Mouse (Mus musculus) liver, adult 2 months (tissue): ENCODE measurements around the gene Saysd1. TPM values are rescaled to one million over a fixed set of nuclear protein-coding genes. Genes with fewer than 3 reads are reported as not detected.

Experiments used
- DNase-seq: peaks from one replicate; pipeline ENCODE4 v3.0.0-alpha.2; 2011; ENCODE audit warnings: low read depth, low spot score; ENCODE audit errors: extremely low read depth
- H3K27ac ChIP-seq: fragments of 200-500 bp; replicated peaks from 2 replicates; pipeline ENCODE4 v1.5.1; 2012; ENCODE audit warnings: low read depth, mild to moderate bottlenecking, control low read depth, inconsistent platforms, low read length; ENCODE audit not compliant: insufficient read depth
- H3K27me3 ChIP-seq: fragments of 200-500 bp; 2 replicates; pipeline ENCODE4 v1.6.1; 2012; ENCODE audit warnings: mild to moderate bottlenecking, moderate library complexity, low read length, inconsistent platforms; ENCODE audit not compliant: control insufficient read depth, insufficient read depth
- H3K36me3 ChIP-seq: fragments of 200-500 bp; 2 replicates; pipeline ENCODE4 v1.6.1; 2012; ENCODE audit warnings: low read length, inconsistent platforms; ENCODE audit not compliant: control insufficient read depth, insufficient read depth
- H3K4me1 ChIP-seq: fragments of 200-500 bp; 2 replicates; pipeline ENCODE4 v1.6.1; 2011; ENCODE audit warnings: low read length; ENCODE audit not compliant: control insufficient read depth, insufficient read depth
- H3K4me3 ChIP-seq: fragments of 200-500 bp; 2 replicates; pipeline ENCODE4 v1.5.1; 2011; ENCODE audit warnings: low read depth, mild to moderate bottlenecking, control low read depth, low read length, moderate library complexity; ENCODE audit not compliant: insufficient read depth
- H3K79me2 ChIP-seq: fragments of 200-500 bp; 2 replicates; pipeline ENCODE4 v1.6.1; 2012; ENCODE audit warnings: inconsistent platforms, mild to moderate bottlenecking, low read length, moderate library complexity; ENCODE audit not compliant: control insufficient read depth, insufficient read depth
- H3K9ac ChIP-seq: fragments of 200-500 bp; 2 replicates; pipeline ENCODE4 v1.6.1; 2012; ENCODE audit warnings: low read depth, mild to moderate bottlenecking, control low read depth, inconsistent platforms, low read length
- CTCF ChIP-seq: fragments of 200-500 bp; IDR thresholded peaks from 2 replicates; pipeline ENCODE4 v1.5.1; 2011; ENCODE audit warnings: low read depth, low read length, control low read depth
- POLR2A ChIP-seq: fragments of 200-500 bp; IDR thresholded peaks from 2 replicates; pipeline ENCODE4 v1.6.1; 2011; ENCODE audit warnings: low read length, control low read depth; ENCODE audit not compliant: insufficient read depth; ENCODE audit errors: extremely low read depth
- WGBS: fragments of 180-500 bp; shearing (Covaris S2); methylation state at CpG from one replicate; pipeline ENCODE4 v1.1.7; 2018; 5-methylcytosine and 5-hydroxymethylcytosine counted together
- polyA plus RNA-seq: library from polyadenylated mRNA; depleted of rRNA; stranded (reverse); fragments of >200 nt; gene quantifications from 2 replicates; pipeline ENCODE4 v1.2.3, GENCODE M21; 2012
- total RNA-seq: library from RNA; depleted of rRNA; stranded (reverse); fragments of >200 nt; gene quantifications from 2 replicates; pipeline ENCODE4 v1.2.3, GENCODE M21; 2014

Gene Saysd1
- total and polyA plus RNA-seq, 2 experiments: 4.1 to 10.0 TPM

DNA sequence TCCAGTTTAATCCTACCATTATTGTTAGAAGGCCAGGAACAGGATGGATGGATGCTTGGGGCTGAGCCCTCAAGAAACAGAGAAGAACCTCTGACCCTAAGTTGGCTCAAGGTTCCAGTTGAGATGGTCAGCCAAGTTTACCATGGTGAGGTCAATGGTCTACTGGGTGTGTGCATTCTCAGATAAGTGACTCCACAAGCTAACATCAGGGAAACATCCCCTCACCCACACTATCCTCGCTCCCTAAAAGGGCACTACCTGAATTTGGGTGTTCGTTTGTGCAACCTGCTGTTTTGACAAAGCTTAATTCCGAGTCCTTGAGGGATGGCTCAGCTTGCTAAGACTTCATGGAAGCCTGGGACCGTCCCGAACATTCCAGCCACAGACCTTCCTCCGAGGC is 42.0 kb upstream of the Saysd1 start:
- peak; percentile 94 for DNase-seq
- H3K9ac ChIP-seq: peak overlapping the region; percentile 84

DNA sequence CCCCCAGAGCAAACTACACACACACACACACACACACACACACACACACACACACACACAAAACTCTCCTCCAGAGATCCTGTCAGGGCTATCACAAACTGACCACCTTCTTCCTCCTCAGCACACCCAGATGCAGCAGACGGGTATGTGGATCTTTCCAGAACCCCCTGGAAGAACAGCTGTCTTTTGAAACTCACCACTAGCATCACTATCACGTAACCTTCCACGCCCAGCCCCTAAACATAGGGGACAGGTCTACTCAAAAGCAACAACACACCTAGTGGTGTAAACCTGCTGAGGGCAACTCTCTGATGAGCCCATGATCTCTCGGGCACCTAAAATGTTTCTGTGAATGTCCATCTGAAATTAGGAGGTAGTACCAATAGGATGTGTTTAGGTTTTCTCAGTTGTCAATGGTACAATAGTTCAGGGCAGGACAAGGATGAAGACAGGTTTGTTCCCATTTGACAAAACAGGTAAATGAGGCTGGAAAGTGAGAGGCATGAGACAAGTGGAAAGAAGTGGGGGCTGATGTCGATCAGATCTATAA is 41.5 kb upstream of the Saysd1 start:
- H3K9ac ChIP-seq: peak overlapping the region; percentile 84
- H3K27me3 ChIP-seq: no peaks in the 10 kb centered on the region
- TF ChIP-seq POLR2A (no peak), CTCF (no peak)
- H3K27ac ChIP-seq: peak overlapping the region; percentile 97
- H3K36me3 ChIP-seq: no peaks in the 10 kb centered on the region
- peak overlapping the region; percentile 76 for H3K4me3 ChIP-seq
- H3K79me2 ChIP-seq: peaks cover 31% of the 10 kb centered on the region; the same call in 1 of the 2 replicates
- DNase-seq: no peak
- 30% methylated on average over 5 of the region's 5 CpGs for WGBS
- peaks cover 21% of the 10 kb centered on the region for H3K4me1 ChIP-seq

More for the DNA sequence above, 42.0 kb upstream of the Saysd1 start:
- Histone ChIP-seq H3K27ac (peak overlapping the region; percentile 97), H3K36me3 (no peaks in the 10 kb centered on the region), H3K27me3 (no peaks in the 10 kb centered on the region), H3K79me2 (peaks cover 31% of the 10 kb centered on the region; the same call in 1 of the 2 replicates), H3K4me3 (peak overlapping the region; percentile 76), H3K4me1 (peaks cover 19% of the 10 kb centered on the region)
- no peak for TF ChIP-seq CTCF
- no peak for TF ChIP-seq POLR2A
- WGBS: under 1% methylated on average over 6 of the region's 6 CpGs

DNA sequence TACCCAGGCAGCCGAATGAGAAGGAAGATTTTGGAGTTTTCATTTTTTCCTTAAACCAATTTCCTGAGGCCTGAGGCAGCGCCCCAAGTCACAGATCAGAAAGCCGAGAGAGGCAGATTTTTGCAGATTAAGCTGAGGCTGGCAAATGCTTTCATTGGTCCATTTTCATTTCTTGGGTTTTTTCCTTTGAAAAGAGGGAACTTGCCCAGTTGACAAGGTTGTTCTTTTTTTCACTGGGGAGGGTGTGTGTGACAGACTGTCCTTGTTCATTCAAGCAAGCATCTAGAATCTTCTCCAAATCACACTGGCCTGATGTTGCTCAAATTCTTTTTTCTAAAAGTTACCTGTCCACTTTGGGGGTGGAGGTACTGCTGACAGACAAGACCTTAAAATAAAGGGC is 40.7 kb upstream of the Saysd1 start:
- peak overlapping the region; percentile 97 for H3K27ac ChIP-seq
- 26% methylated on average over 3 of the region's 3 CpGs for WGBS

DNA sequence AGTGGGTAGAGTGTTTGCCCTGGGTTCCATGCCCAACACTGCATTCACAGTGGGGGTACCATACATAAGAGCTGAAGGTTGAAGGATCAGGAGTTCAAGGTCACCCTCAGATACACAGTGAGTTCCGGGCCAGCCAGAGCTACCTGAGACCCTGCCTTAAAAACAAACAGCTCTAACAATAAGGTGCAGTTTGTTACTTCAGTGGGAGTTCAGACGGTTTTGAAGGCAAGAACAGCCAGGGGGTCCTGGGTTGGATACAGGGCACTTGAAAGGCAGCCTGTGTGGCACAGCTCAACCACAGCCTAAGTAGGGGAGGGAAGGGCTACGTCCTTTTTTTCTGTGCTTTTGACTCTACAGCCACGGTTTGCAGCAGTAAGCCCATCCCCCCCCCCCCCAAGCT is 40.3 kb upstream of the Saysd1 start:
- peak overlapping the region; percentile 76 for H3K4me3 ChIP-seq
- 26% methylated on average over 4 of the region's 4 CpGs for WGBS
- peak overlapping the region; percentile 73 for H3K27ac ChIP-seq
- H3K4me1 ChIP-seq: peaks cover 24% of the 10 kb centered on the region
- peak; percentile 45 for DNase-seq
- no peaks in the 10 kb centered on the region for H3K27me3 ChIP-seq
- peak overlapping the region; percentile 78 for H3K9ac ChIP-seq
- H3K36me3 ChIP-seq: no peaks in the 10 kb centered on the region
- TF ChIP-seq CTCF (no peak), POLR2A (no peak)
- H3K79me2 ChIP-seq: peaks cover 37% of the 10 kb centered on the region

More for the DNA sequence above, 40.7 kb upstream of the Saysd1 start:
- Histone ChIP-seq H3K9ac (peak overlapping the region; percentile 84), H3K4me1 (peaks cover 24% of the 10 kb centered on the region), H3K27me3 (no peaks in the 10 kb centered on the region), H3K36me3 (no peaks in the 10 kb centered on the region), H3K79me2 (peaks cover 32% of the 10 kb centered on the region), H3K4me3 (peak overlapping the region; percentile 76)
- TF ChIP-seq CTCF: no peak
- TF ChIP-seq POLR2A: no peak
- DNase-seq: peak; percentile 43

DNA sequence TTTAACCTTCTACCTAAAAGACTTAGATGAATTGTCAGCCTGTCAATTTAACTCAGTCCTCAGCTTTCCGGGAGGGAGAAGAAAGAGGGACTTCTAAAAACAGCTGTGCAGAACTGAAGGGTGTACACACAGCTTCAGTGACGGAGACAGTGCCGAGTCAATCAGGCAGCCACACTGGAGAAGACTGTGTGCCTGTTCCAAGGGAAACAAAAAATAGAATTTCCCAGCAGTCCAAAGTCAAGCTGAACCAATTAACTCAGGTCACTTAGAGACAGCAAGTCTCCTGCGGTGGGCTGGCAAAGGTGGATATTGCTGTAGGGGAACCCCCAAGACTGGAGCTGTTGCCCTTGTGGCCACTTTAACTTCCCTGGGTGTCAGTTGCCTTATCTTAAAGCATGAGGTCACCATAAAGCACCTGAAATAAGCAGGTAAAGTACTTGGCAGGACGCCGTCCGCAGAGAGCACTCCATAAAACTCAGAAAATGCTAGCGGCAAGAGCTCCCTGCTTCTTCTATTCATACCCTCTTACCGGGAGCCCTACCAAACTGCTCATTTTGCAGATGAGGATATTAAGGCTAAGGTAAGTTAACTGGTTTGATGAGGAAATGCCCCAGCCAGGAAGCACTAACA is 39.3 kb upstream of the Saysd1 start:
- H3K27me3 ChIP-seq: no peaks in the 10 kb centered on the region
- peaks cover 47% of the 10 kb centered on the region for H3K79me2 ChIP-seq
- no peaks in the 10 kb centered on the region for H3K36me3 ChIP-seq
- peaks cover 25% of the 10 kb centered on the region for H3K4me1 ChIP-seq
- 41% methylated on average over 9 of the region's 9 CpGs for WGBS
- H3K9ac ChIP-seq: peak overlapping the region; percentile 78
- peak; percentile 80 for DNase-seq
- peak overlapping the region; percentile 76 for H3K4me3 ChIP-seq
- TF ChIP-seq CTCF (no peak), POLR2A (no peak)
- peak overlapping the region; percentile 73 for H3K27ac ChIP-seq

DNA sequence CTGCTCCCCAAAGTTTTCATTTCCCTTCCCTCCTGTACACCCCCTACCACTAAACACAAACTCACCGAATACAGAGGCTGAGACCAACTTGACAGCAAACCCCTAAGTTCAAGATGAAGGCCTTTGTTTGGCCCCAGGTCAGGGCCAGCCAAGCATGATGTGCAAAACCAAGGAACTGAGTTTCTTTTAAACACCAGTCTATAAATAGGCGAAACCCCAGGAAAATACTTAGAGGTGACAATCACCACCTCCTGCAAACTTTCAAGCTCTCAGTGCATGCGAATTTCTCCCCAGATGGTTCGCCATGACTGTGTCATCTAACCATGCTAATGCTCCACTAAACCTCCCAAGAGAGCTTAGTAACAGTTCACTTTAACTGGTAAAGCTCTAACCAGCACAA is 37.4 kb upstream of the Saysd1 start:
- Histone ChIP-seq H3K36me3 (no peaks in the 10 kb centered on the region), H3K4me1 (peaks cover 23% of the 10 kb centered on the region), H3K79me2 (peaks cover 58% of the 10 kb centered on the region), H3K27ac (no peak overlapping the region), H3K4me3 (no peak overlapping the region), H3K27me3 (no peaks in the 10 kb centered on the region), H3K9ac (no peak overlapping the region)
- no peak for DNase-seq
- 95% methylated on average over 4 of the region's 4 CpGs for WGBS
- TF ChIP-seq POLR2A (no peak), CTCF (no peak)
